Mouse (Mus musculus) brain, embryonic 14.5 days (tissue): ENCODE results near the gene Mill2.

Experiments
- CTCF ChIP-seq: fragments of 200-500 bp; IDR thresholded peaks from 2 replicates; pipeline ENCODE4 v1.5.1; 2012; ENCODE audit warnings: inconsistent platforms, mild to moderate bottlenecking, moderate library complexity, borderline replicate concordance; ENCODE audit not compliant: insufficient read depth, insufficient read length; ENCODE audit errors: extremely low read depth
- POLR2A ChIP-seq: fragments of 200-500 bp; IDR thresholded peaks from 2 replicates; pipeline ENCODE4 v1.6.1; 2012; ENCODE audit warnings: mild to moderate bottlenecking, inconsistent platforms, borderline replicate concordance; ENCODE audit not compliant: poor library complexity, insufficient read depth, insufficient read length, severe bottlenecking; ENCODE audit errors: extremely low read depth

DNA sequence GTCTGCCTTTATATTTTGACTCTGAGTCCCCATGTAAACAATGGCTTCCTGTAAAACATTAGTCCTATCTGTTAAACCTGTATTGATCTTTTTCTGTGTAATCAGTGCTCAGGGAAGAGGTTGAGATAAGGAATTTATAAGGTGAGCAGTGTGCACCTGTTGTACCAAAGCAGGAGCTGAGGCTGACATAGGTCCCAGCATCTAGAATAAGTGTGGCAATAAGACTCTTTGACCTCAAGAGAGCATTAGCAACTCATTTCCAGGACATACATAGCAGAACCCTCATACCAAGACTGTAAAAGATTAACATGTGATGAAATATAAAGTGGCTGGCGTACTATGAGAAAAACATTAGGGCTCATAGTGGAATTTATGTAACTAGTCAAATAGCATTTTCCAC, 8.6 kb downstream of the Mill2 start:
- TF ChIP-seq POLR2A (no peak), CTCF (no peak)
